Mouse (Mus musculus): ENCODE data around the gene Iqcn. TPM values are rescaled to one million over a fixed set of nuclear protein-coding genes. Genes with fewer than 3 reads are reported as not detected.
A peak's percentile ranks its signal among the peaks of the same experiment; 100 is the strongest.

The Iqcn gene
- total RNA-seq, 1 experiment from 2014 or later: 0.15 TPM

DNA sequence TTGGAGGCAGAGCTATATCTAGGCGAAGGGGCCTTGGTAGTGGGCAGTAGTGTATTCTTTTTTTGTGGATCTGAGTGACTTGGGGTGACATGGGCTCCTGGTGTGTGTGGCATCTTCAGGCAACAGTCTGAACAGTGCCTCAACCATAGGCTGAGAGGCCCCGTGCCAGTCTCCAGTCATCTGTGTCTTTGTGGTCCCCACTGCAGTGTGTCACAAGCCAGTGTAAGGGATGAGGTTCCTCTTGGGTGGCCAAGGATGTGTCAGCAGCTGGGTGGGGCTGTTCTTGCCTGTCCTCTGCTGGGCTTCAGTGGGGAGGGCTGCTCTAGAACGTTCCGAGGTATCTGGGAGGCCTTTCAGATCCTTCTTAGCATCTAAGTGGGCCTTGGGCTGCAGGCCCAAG, 27.7 kb downstream of the Iqcn start:
- DNase-seq: no peak

DNA sequence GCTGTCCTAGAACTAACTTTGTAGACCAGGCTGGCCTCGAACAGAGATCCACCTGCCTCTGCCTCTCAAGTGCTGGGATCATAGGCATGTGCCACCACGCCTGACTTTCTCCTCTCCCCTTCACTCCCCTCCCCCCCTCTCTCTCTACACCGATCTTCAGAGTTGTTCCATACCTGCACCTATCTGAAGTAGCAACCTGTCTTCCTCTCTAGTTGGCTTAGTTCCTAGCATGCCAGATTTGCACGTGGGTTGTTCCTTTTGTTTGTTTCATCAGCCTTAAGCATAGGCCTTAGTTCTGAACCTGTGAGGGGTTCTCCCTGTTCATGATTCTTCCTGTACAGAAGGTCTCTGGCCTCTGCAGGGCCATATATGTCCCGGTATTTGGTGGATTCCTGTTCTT, 34.4 kb downstream of the Iqcn start:
- no peak for DNase-seq

GRCm38 (mm10) chr8:70738211-70738610, 35.0 kb downstream of the Iqcn start:
- no peak for DNase-seq

DNA sequence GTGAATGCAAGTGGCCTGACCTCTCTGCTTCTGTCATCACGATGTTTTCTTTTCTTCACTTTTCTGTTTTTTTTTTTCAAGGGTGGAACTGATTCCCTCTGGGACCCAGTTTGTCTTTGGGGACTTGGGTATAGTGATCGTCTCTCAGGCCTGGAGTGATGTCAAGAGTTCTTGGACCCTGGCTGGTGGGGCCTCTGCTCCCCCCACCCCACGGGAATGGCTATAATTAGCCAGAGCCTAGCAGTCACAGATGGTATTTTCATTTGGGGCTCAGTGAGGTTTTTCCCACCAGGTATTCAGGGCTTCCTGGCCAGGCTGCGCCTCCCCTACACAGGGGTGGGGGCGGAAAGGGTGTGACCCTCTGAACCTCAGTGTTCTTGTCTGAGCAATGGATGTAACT, 38.4 kb downstream of the Iqcn start:
- DNase-seq: no peak

DNA sequence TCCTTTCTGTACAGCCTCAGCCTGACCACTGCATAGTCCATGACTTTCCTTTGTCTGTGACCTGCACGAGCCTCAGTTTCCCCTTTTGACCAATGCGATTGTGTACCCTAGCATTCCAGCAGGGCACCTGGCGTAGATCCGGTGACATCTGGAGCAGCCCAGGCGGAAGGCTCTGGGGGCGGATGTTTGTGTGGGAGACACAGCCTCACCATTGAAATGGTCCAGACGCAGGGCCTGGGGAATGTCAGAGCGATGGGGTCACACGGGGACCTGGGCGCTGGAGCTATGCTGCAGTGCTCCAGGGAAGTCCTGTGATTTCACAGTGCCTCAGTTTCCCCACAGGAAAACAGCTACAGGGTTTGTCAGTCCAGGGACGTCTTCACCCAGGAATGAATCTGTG, 38.9 kb downstream of the Iqcn start:
- no peak for DNase-seq

- no peak for DNase-seq
Measured at GRCm38 (mm10) chr8:70742981-70743655, 39.9 kb downstream of the Iqcn start.

DNA sequence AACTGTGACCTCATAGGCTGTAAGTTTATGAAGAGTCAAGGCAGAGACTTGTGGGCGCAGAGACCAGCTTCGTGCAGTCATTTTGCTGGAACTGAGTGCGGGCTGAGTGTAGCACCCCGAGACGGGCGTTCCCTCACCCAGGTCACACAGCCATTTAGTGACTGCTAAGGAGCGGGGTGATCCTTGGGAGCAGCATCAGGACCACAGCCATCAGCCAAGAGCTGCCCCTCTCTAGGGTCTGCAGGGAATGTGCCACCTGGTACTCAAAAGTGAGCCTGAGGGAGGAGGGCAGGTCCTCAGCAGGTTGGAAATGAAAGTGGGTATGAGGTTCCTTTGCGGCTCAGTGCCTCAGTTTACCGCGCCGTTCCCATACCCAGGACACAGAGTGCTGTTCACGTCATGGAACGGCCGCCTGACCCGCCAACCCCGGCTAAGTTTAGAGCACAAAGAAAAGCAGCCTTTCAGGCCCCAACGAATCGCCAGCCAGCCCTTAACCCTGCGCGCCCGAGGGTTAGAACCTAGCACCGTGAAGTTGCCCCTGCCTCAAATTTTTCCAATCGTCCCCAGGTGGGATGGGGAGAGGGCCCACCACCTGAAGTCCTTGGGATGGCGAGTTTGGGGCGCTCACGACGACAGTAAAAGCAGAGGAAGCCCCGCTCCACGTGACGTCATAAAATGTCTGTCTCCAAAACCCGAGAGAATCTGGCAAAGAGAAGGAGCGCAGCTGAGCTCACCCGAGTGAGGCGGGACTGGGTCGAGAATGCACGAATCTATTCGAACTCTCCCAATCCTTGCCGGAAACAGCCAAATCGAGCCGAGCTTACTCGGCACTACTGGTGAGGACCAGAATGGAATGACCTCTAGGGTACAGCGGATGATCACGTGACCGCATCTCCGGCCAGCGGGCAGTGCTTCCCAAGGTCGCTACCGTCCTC, 40.7 kb downstream of the Iqcn start:
- peak; percentile 72 for DNase-seq

DNA sequence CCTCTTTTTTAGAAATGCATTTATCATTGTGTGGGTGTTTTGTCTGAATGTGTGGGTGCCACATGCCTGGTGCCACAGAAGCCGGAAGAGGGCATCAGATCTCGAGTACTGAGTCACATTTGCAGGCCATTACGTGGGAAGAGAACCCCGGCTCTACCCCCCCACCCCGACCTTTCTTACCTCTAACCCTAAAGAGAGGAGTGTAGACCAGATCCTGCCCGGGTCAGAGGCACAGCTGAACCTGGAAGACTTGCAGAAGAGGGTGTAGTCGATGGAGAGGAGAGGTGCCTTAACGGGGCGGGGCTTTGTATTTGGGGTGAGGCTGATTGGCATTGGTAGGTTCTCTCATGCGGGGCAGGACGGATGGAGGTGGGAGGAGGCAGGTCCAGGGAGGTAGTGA, 41.5 kb downstream of the Iqcn start:
- DNase-seq: no peak

GRCm38 (mm10) chr8:70745691-70746220, 42.5 kb downstream of the Iqcn start:
- no peak for DNase-seq

GRCm38 (mm10) chr8:70746676-70747075, 43.4 kb downstream of the Iqcn start:
- DNase-seq: no peak

DNA sequence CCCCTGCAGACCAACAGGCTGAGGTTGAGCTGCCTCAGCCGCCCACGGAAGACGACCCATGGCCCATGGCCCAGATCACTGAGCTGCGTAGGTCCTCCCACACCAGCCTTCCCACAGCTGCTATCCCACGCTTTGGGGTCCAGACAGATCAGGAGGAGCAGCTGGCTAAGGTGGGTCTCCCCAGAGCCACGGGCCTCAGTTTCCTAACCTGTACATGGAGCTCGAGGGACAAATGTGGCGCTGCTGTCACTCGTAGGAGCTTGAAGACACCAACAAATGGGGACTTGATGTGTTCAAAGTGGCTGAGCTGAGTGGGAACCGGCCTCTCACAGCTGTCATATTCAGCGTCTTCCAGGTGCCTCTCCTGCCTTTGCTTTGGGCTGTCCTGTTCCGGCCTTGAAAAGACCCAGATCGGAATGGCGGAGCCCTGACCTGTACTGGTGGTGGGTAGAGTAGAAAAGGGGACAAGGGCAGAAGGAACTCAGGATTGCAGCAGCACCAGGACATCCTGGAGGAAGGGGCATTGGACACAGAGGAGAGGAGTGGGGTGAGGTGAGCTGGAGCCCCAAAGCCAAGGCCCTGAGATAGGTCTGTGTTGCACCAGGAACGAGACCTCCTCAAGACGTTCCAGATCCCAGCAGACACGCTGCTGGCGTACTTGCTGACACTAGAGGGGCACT, 44.1 kb downstream of the Iqcn start:
- no peak for DNase-seq

- DNase-seq: no peak
Measured at GRCm38 (mm10) chr8:70748246-70749096, 45.2 kb downstream of the Iqcn start.

GRCm38 (mm10) chr8:70749097-70749674, 45.9 kb downstream of the Iqcn start:
- DNase-seq: no peak

GRCm38 (mm10) chr8:70750128-70750680, 46.9 kb downstream of the Iqcn start:
- no peak for DNase-seq

DNA sequence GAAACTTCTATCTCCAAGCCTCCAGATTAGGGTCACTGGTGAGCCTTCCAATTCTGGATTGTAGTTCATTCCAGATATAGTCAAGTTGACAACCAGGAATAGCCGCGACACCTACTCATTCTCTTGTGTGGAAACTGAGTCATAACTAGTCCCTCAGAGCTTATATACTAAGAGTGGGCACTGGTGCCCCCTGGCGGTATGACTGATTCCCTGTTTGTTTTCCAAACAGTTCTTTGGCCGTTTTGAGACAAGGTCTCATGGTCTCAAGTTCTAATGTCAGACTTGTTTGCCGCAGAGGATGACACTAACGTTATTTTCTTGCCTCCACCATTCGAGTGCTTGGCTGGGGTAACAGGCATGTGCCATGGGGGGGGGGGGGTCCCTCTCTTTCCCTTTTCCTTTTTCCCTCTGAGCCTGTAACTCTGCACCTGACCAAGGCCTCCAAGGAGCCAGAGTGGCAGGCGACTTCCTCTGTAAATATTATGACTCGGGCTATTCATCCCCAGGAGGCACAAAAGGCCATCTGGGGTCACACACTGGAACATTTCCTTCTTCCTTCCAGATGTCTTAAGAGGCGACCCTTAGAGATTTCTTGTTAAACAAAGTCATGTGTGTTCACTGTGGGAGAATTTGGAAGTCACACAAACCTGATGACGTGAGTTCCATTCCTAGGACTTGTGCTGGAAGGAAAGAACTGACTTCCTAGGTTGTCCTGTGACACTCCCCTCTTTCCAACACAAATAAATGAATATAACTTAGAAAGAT, 48.9 kb downstream of the Iqcn start:
- DNase-seq: peak; percentile 83

DNA sequence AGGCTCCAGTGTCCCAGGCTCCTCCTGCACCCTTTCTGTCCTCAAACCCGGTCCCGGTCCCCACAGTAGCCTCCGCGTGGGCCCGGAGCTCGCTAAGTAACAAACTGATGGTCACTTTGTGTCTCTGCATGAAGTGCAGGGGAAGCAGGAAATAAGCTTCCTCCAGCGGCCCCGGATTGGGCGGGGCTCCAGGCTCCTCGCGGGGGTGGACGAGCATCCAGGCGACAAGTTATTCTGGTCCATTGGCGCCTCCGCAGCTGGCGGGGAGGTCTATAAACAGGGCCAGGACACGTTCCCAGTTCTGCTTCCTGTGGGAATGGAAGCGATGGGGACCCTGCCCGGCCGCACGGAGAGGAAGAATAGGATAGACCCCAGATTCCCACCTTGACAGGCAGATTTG, 49.9 kb downstream of the Iqcn start:
- peak; percentile 79 for DNase-seq

- peak; percentile 94 for DNase-seq
Measured at GRCm38 (mm10) chr8:70754043-70754870, 51.0 kb downstream of the Iqcn start, which contains the start of gene Rab3a. TSS of gene Rab3a (plus strand) at chr8:70754679.

GRCm38 (mm10) chr8:70754871-70755660, 51.8 kb downstream of the Iqcn start:
- DNase-seq: peak; percentile 66
